Mouse (Mus musculus): ENCODE results near the gene Prpf18. TPM values are rescaled to one million over a fixed set of nuclear protein-coding genes. Genes with fewer than 3 reads are reported as not detected.

The Prpf18 gene
- polyA plus RNA-seq, 1 experiment from 2014 or later: 29.3 TPM

DNA sequence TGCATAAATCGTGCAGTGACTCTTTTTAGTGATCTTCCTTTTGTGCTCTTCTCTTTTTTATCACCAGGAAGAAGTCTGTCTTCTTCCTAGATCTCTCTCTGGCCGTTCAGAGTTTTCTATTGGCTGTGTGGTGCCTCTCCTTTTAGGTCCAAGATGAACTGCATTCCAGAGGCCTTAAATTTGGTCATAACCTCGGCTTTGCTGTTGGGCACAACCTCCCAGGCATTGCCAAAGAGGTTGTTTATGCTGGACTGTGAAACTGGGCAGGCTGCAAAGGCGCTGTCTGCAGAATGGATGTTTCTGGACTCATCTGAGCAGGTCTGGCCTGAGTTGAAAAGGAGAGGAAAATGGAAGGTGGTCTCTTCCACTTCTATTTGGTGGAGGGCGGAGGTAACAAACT lies 73.6 kb downstream of the Prpf18 start:
- Histone ChIP-seq H3K36me3 (ENCODE audit: control insufficient read depth, insufficient read depth, low read length) (peaks cover 47% of the 10 kb centered on the region), H3K27ac (replicated peaks; ENCODE audit: low read depth, low read length) (no peak overlapping the region; the same call in 1 of the 2 replicates), H3K4me1 (ENCODE audit: control insufficient read depth, insufficient read depth, low read length) (peaks cover 26% of the 10 kb centered on the region), H3K27me3 (replicated peaks; ENCODE audit: control insufficient read depth, insufficient read depth, low read length) (no peaks in the 10 kb centered on the region), H3K4me3 (ENCODE audit: low read depth, low read length) (no peak overlapping the region), H3K9ac (ENCODE audit: low read depth, low read length) (no peak overlapping the region), H3K9me3 (ENCODE audit: control insufficient read depth, low read length) (no peaks in the 10 kb centered on the region), H3K4me2 (ENCODE audit: low read depth, low read length) (no peak overlapping the region)
- DNase-seq (ENCODE audit: low spot score) (no peak), ATAC-seq (ENCODE audit: low read depth) (no peak)
- 84% methylated on average over 5 of the region's 5 CpGs for WGBS

DNA sequence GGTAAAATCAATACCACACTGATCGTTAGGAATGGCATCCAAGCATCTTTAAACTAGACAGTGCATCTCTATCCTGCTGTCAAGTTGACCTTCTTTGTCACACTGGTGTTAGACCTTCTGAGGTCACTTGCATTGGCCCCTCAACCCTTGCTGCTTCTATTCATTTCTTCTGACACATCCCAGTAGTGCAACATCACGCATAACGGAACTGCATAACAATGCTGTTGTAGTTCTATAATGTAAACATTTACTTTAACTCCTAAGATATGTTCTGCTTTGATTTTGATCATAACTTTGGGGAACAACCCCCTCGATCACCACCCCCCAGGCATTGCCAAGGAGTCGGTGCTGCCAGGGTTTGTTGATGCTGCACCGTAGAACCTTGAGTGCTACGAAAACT lies 75.9 kb downstream of the Prpf18 start:
- no peak overlapping the region for H3K4me2 ChIP-seq (ENCODE audit: low read depth, low read length)
- peaks cover 55% of the 10 kb centered on the region for H3K36me3 ChIP-seq (ENCODE audit: control insufficient read depth, insufficient read depth, low read length)
- H3K27ac ChIP-seq (replicated peaks; ENCODE audit: low read depth, low read length): no peak overlapping the region
- H3K4me3 ChIP-seq (ENCODE audit: low read depth, low read length): no peak overlapping the region
- H3K9ac ChIP-seq (ENCODE audit: low read depth, low read length): no peak overlapping the region
- no peaks in the 10 kb centered on the region for H3K9me3 ChIP-seq (ENCODE audit: control insufficient read depth, low read length)
- H3K4me1 ChIP-seq (ENCODE audit: control insufficient read depth, insufficient read depth, low read length): peaks cover 18% of the 10 kb centered on the region
- DNase-seq (ENCODE audit: low spot score): no peak
- no peak for ATAC-seq (ENCODE audit: low read depth)
- WGBS: 86% methylated on average over 7 of the region's 7 CpGs
- no peaks in the 10 kb centered on the region for H3K27me3 ChIP-seq (replicated peaks; ENCODE audit: control insufficient read depth, insufficient read depth, low read length)

DNA sequence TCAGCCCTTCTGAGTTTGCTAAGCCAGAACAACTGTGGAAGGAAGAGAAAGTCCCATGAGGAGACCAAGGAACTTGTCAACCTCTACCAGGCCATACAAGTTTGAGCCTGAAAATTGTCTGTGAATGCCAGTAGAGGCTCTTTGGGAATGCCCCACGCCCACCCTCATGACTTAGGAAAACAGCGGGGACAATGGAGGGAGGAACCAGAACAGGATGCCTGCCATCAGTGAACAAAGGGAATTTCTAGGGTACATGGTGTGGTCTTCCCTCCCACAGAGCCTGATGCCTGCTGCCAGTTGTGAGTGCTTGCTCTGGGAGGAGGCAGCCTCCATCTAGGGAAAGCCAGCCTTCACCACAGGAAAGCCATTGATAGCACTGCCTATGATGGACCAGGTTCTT lies 76.8 kb downstream of the Prpf18 start:
- no peak for ATAC-seq (ENCODE audit: low read depth)
- Histone ChIP-seq H3K27me3 (replicated peaks; ENCODE audit: control insufficient read depth, insufficient read depth, low read length) (no peaks in the 10 kb centered on the region), H3K9ac (ENCODE audit: low read depth, low read length) (no peak overlapping the region), H3K4me3 (ENCODE audit: low read depth, low read length) (no peak overlapping the region), H3K9me3 (ENCODE audit: control insufficient read depth, low read length) (no peaks in the 10 kb centered on the region), H3K4me1 (ENCODE audit: control insufficient read depth, insufficient read depth, low read length) (peaks cover 21% of the 10 kb centered on the region), H3K27ac (replicated peaks; ENCODE audit: low read depth, low read length) (no peak overlapping the region), H3K36me3 (ENCODE audit: control insufficient read depth, insufficient read depth, low read length) (peaks cover 57% of the 10 kb centered on the region), H3K4me2 (ENCODE audit: low read depth, low read length) (no peak overlapping the region)
- no peak for DNase-seq (ENCODE audit: low spot score)
- 66% methylated on average over 2 of the region's 2 CpGs for WGBS

DNA sequence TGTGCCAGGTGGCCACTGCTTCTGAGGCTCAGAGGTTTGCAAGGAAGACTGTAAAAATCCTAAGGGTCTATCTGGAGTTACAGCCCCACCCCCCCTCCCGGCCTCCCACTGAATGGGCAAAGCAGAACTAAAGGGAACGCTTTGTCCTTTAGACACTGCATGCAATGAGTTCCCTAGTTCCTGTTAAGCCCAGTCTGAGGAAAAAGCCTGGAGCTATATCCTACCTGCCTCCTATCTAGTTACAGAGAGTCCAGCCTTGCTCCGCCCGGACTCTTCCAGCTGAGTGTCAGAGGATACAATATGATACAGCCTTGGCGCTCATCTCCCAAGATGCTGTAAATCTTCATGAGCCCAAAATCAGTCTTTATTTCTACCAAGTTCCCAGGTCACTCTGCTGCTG lies 77.7 kb downstream of the Prpf18 start:
- Histone ChIP-seq H3K9ac (ENCODE audit: low read depth, low read length) (no peak overlapping the region), H3K4me2 (ENCODE audit: low read depth, low read length) (no peak overlapping the region), H3K9me3 (ENCODE audit: control insufficient read depth, low read length) (no peaks in the 10 kb centered on the region), H3K4me3 (ENCODE audit: low read depth, low read length) (no peak overlapping the region), H3K4me1 (ENCODE audit: control insufficient read depth, insufficient read depth, low read length) (peaks cover 20% of the 10 kb centered on the region), H3K36me3 (ENCODE audit: control insufficient read depth, insufficient read depth, low read length) (peaks cover 60% of the 10 kb centered on the region), H3K27ac (replicated peaks; ENCODE audit: low read depth, low read length) (no peak overlapping the region), H3K27me3 (replicated peaks; ENCODE audit: control insufficient read depth, insufficient read depth, low read length) (no peaks in the 10 kb centered on the region)
- 62% methylated on average over 5 of the region's 5 CpGs for WGBS
- ATAC-seq (ENCODE audit: low read depth): no peak
- DNase-seq (ENCODE audit: low spot score): no peak

DNA sequence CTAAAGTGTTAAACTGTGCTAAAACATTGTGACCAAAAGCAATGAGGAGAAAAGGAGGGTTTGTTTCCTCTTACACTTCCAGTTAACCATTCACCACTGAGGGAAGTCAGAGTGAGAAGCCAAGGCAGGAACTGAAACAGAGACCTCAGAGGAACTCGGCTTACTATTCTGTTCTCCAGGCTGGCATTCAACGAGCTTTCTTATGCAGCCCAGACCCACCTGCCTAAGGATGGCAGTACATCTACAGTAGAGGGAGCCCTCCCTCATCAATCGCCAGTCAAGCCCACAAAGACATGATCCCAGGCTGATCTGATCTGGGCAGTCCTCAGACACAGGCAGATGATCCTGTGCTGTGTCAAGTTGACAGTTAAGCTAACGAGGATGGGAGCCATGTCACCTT lies 78.5 kb downstream of the Prpf18 start:
- 62% methylated on average over 4 of the region's 4 CpGs for WGBS
- Histone ChIP-seq H3K9ac (ENCODE audit: low read depth, low read length) (no peak overlapping the region), H3K9me3 (ENCODE audit: control insufficient read depth, low read length) (no peaks in the 10 kb centered on the region), H3K4me1 (ENCODE audit: control insufficient read depth, insufficient read depth, low read length) (peaks cover 15% of the 10 kb centered on the region), H3K4me3 (ENCODE audit: low read depth, low read length) (no peak overlapping the region), H3K27me3 (replicated peaks; ENCODE audit: control insufficient read depth, insufficient read depth, low read length) (no peaks in the 10 kb centered on the region), H3K36me3 (ENCODE audit: control insufficient read depth, insufficient read depth, low read length) (peaks cover 65% of the 10 kb centered on the region), H3K27ac (replicated peaks; ENCODE audit: low read depth, low read length) (no peak overlapping the region), H3K4me2 (ENCODE audit: low read depth, low read length) (no peak overlapping the region)
- DNase-seq (ENCODE audit: low spot score) (no peak), ATAC-seq (ENCODE audit: low read depth) (no peak; the same call in 1 of the 2 replicates)

DNA sequence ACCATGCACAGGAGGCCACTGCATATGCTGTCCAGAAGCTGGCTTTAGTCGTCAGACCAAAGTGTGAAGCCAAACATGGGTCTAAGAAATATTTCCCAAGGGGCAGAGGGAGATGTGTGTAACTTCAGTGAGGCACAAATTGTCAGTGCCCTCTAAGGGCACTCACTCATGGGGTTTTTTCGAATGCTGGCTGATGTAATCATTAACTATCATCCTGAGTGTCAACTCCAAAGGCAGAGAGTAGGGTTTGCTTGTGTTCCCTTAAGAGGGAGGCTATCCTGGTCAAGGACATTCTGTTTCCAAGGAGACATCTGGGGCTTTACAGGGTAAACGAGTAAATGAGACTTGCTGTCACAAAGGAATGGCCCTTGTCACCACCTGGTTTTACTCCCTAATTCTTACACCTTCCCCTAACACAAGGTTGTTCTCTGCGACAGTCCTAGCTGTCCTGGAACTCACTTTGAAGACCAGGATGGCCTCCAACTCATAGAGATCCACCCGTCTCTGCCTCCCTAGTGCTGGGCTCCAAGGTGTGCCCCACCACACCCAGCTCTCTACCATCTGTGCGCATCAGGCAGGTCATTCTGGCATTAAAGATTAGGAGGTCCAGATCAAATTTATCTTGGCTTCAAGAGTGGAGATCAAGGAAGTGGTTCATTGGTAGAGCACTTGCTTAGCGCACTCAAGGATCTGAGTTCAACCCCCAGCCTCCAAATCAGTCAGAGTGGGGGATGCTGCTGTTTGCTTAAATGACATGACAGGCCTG lies 79.2 kb downstream of the Prpf18 start:
- Histone ChIP-seq H3K4me3 (ENCODE audit: low read depth, low read length) (no peak overlapping the region), H3K27me3 (replicated peaks; ENCODE audit: control insufficient read depth, insufficient read depth, low read length) (no peaks in the 10 kb centered on the region), H3K9me3 (ENCODE audit: control insufficient read depth, low read length) (no peaks in the 10 kb centered on the region), H3K36me3 (ENCODE audit: control insufficient read depth, insufficient read depth, low read length) (peaks cover 68% of the 10 kb centered on the region), H3K27ac (replicated peaks; ENCODE audit: low read depth, low read length) (no peak overlapping the region), H3K9ac (ENCODE audit: low read depth, low read length) (no peak overlapping the region), H3K4me2 (ENCODE audit: low read depth, low read length) (no peak overlapping the region), H3K4me1 (ENCODE audit: control insufficient read depth, insufficient read depth, low read length) (peaks cover 11% of the 10 kb centered on the region; the same call in 1 of the 2 replicates)
- 82% methylated on average over 7 of the region's 7 CpGs for WGBS
- no peak for DNase-seq (ENCODE audit: low spot score)
- no peak for ATAC-seq (ENCODE audit: low read depth)

Other genes starting within 250 kb of the Prpf18 start
- gene Bend7, start 65.7 kb upstream of the Prpf18 start, polyA plus RNA-seq (2014; fragmentation: Nextera tagmentation; extraction: Ambion mirVana): 1.9 and 2.0 TPM in 2 replicates
- 76.1 and 86.6 TPM in 2 replicates for gene Sephs1, start 229.5 kb upstream of the Prpf18 start, polyA plus RNA-seq (2014; fragmentation: Nextera tagmentation; extraction: Ambion mirVana)